Mouse (Mus musculus): Measurements from ENCODE around the gene Ccdc153.

The Ccdc153 gene

GRCm38 (mm10) chr9:44240911-44241310 lies 435 bp downstream of the Ccdc153 start:
- in situ Hi-C loops (cut with MseI, MboI) = no loop called here

GRCm38 (mm10) chr9:44241418-44241817 lies 942 bp downstream of the Ccdc153 start:
- in situ Hi-C loops (cut with MseI, MboI) = no loop called here

GRCm38 (mm10) chr9:44243621-44244020 lies 3.1 kb downstream of the Ccdc153 start:
- in situ Hi-C loops (cut with MseI, MboI) = no loop called here

GRCm38 (mm10) chr9:44247907-44248306 lies 7.4 kb downstream of the Ccdc153 start:
- in situ Hi-C loops (cut with MseI, MboI) = no loop called here

GRCm38 (mm10) chr9:44249181-44250146 lies 9.0 kb downstream of the Ccdc153 start:
- in situ Hi-C loops (cut with MseI, MboI) = no loop called here

GRCm38 (mm10) chr9:44250445-44250844 lies 10.0 kb downstream of the Ccdc153 start:
- in situ Hi-C loops (cut with MseI, MboI) = no loop called here

- in situ Hi-C loops (cut with MseI, MboI) = no loop called here
These were observed 10.8 kb downstream of the Ccdc153 start, which contains the start of gene Pdzd3 for GRCm38 (mm10) chr9:44251314-44251713. Gene Pdzd3, minus strand, starts transcription at chr9:44251471.

GRCm38 (mm10) chr9:44253441-44253840 lies 13.0 kb downstream of the Ccdc153 start:
- in situ Hi-C loops (cut with MseI, MboI) = no loop called here

GRCm38 (mm10) chr9:44254508-44255135 lies 14.1 kb downstream of the Ccdc153 start:
- in situ Hi-C loops (cut with MseI, MboI) = no loop called here

GRCm38 (mm10) chr9:44255136-44255521 lies 14.7 kb downstream of the Ccdc153 start:
- in situ Hi-C loops (cut with MseI, MboI) = no loop called here

GRCm38 (mm10) chr9:44256213-44256612 lies 15.7 kb downstream of the Ccdc153 start:
- in situ Hi-C loops (cut with MseI, MboI) = no loop called here

GRCm38 (mm10) chr9:44259014-44259413 lies 18.5 kb downstream of the Ccdc153 start:
- in situ Hi-C loops (cut with MseI, MboI) = no loop called here

GRCm38 (mm10) chr9:44261388-44261787 lies 20.9 kb downstream of the Ccdc153 start:
- in situ Hi-C loops (cut with MseI, MboI) = no loop called here

- in situ Hi-C loops (cut with MseI, MboI) = no loop called here
These were observed 26.2 kb downstream of the Ccdc153 start for GRCm38 (mm10) chr9:44266478-44267226.

- in situ Hi-C loops (cut with MseI, MboI) = no loop called here
These were observed 27.0 kb downstream of the Ccdc153 start for GRCm38 (mm10) chr9:44267319-44268026.

GRCm38 (mm10) chr9:44268027-44268360 lies 27.5 kb downstream of the Ccdc153 start:
- in situ Hi-C loops (cut with MseI, MboI) = no loop called here

- in situ Hi-C loops (cut with MseI, MboI) = no loop called here
These were observed 28.0 kb downstream of the Ccdc153 start, which contains the start of gene Nlrx1 for GRCm38 (mm10) chr9:44268432-44268831. Gene Nlrx1, minus strand, starts transcription at chr9:44268599.

GRCm38 (mm10) chr9:44269077-44269476 lies 28.6 kb downstream of the Ccdc153 start:
- in situ Hi-C loops (cut with MseI, MboI) = no loop called here

- in situ Hi-C loops (cut with MseI, MboI) = no loop called here
These were observed 29.5 kb downstream of the Ccdc153 start for GRCm38 (mm10) chr9:44269973-44270372.

- in situ Hi-C loops (cut with MseI, MboI) = no loop called here
These were observed 42.7 kb downstream of the Ccdc153 start for GRCm38 (mm10) chr9:44283183-44283582.

- in situ Hi-C loops (cut with MseI, MboI) = no loop called here
These were observed 45.9 kb downstream of the Ccdc153 start for GRCm38 (mm10) chr9:44286256-44286850.

Measured in mouse trophoblast stem cell (cell line).